Mouse (Mus musculus) myocyte (in vitro differentiated cells): ENCODE measurements at regions not wholly inside any gene's neighbourhood (a gene's known extent, or its start where the extent isn't known, plus 50 kb on each side); places are given as distances from the start of the nearest gene placed in this dataset.

Experiments
- CEBPB ChIP-seq: IDR thresholded peaks from 2 replicates; pipeline ENCODE4 v1.6.1; 2011; ENCODE audit warnings: mild to moderate bottlenecking, moderate library complexity; ENCODE audit not compliant: poor library complexity, insufficient read depth, severe bottlenecking
- E2F4 ChIP-seq: IDR thresholded peaks from one replicate; pipeline ENCODE4 v1.6.1; 2011; ENCODE audit warnings: mild to moderate bottlenecking, control low read depth, moderate library complexity; ENCODE audit not compliant: insufficient read depth
- MAX ChIP-seq: IDR thresholded peaks from one replicate; pipeline ENCODE4 v1.6.1; 2011; ENCODE audit warnings: low read depth, mild to moderate bottlenecking, control low read depth
- MYOD1 ChIP-seq, 3 experiments: IDR thresholded peaks; one replicate each; pipeline ENCODE4 v1.6.1; 2011; ENCODE audit warnings: control low read depth in 2 of 3, low read depth in 2 of 3, mild to moderate bottlenecking in 2 of 3, moderate library complexity in 1 of 3; ENCODE audit not compliant: insufficient read length in 2 of 3, control insufficient read depth in 1 of 3
- MYOG ChIP-seq, 3 experiments: IDR thresholded peaks; one replicate each; pipeline ENCODE4 v1.6.1; 2011; ENCODE audit warnings: control low read depth in 2 of 3, low read depth in 2 of 3, mild to moderate bottlenecking in 2 of 3; ENCODE audit not compliant: insufficient read length in 2 of 3, control insufficient read depth in 1 of 3, insufficient read depth in 1 of 3
- POLR2A ChIP-seq: IDR thresholded peaks from one replicate; pipeline ENCODE4 v1.6.1; 2011; ENCODE audit warnings: low read depth, mild to moderate bottlenecking, control low read depth, moderate library complexity; ENCODE audit not compliant: insufficient read length
- POLR2AphosphoS2 ChIP-seq: IDR thresholded peaks from one replicate; pipeline ENCODE4 v1.6.1; 2011; ENCODE audit warnings: low read depth, control low read depth; ENCODE audit not compliant: insufficient read length
- TCF12 ChIP-seq: IDR thresholded peaks from one replicate; pipeline ENCODE4 v1.6.1; 2011; ENCODE audit warnings: mild to moderate bottlenecking, control low read depth; ENCODE audit not compliant: poor library complexity, insufficient read depth, severe bottlenecking
- TCF3 ChIP-seq: IDR thresholded peaks from one replicate; pipeline ENCODE4 v1.6.1; 2011; ENCODE audit warnings: low read depth, control low read depth; ENCODE audit not compliant: insufficient read length

DNA sequence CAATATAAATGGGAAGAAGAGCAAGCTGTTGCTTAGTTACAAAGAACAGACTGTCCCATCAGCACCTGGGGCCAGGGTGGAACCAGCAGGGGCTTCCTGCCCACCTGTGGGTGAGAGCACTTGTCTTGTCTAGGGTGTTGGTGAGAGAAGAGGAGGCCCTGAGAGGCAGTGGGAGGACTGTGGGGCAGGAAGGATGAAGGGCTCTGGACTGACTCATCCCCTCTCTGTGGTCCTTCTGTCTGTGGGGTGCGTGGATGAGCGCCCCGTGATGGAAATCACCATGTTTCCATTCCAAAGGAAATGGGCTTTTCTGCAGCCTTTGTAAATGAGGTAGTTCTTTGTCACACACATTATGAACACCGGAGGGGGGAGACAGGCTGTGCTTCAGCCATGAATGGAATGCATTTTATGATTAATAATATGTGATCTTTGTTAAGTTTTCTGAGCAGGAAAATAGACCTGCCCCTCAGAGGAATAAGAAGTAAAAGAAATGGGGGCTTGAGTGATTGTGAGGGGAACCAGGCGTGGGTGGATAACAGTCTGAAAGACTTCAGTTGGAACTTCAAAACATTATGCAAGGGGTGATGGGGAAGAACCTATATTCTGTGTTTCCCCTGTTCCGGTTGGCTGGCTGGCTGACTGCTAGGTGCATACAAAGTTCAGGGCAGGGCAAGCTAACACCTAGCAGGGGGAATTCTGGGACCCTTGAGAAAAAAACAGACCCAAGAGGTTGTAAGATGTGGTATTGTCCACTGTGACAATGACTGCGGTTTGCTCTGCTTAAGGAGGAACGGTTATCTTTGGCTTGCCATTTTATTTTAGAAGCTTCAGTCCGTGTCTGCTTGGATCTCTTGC lies 237.3 kb downstream of the Gadd45g start:
- TF ChIP-seq POLR2A (no peak), MYOD1 (IDR thresholded peaks at IDR 0.05; ENCODE audit: control insufficient read depth in 1 of 3, insufficient read length in 2 of 3, low read depth in 2 of 3) (no peak), E2F4 (no peak), TCF12 (no peak), MYOG (IDR thresholded peaks at IDR 0.05; ENCODE audit: control insufficient read depth in 1 of 3, insufficient read depth in 1 of 3, insufficient read length in 2 of 3, low read depth in 2 of 3) (no peak), TCF3 (no peak), MAX (no peak), CEBPB (no peak), POLR2AphosphoS2 (no peak)
